Mouse (Mus musculus): ENCODE measurements around the gene Akap12.
A peak's percentile ranks its signal among the peaks of the same experiment; 100 is the strongest.

The Akap12 gene

DNA sequence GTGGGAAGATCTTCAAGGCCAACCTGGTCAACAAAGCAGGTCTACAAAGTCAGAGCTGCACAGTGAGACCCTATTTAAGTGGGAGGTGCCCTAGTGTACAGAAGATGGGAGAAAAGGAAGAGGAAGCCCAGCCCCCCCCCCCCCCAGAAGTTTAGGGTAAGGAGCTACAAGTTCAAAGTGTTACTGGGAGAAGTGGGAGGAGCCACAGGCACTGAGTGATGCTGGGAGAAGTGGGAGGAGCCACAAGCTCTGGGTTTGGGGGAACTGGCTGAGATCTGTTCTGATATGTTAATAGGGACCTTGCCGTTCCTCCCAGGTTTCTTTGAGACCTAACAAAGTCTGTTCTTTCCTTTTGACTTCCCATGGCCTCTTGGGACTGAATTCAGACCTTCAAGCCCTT lies 18.6 kb downstream of the Akap12 start:
- no peak for DNase-seq (ENCODE audit: low spot score in 2 of 2)

DNA sequence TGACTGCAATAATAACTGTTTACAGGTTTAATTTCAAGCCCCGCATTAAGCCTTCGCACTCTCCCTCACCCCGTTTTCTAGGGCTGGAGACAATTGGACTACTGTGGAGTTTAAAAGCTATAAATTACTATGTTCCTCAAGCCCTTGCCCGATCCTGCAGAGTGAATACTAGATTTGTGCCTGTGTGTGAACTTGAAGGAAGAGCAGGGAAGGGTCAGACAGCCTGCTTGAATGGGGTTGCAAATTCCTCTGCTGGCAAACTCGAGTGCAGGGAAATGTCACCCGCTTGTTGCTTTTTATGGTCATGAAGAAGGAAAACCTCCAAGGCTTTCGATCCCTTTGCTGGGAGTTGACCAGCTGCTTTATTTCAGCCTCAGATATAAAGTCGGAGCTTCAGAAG lies 19.6 kb downstream of the Akap12 start:
- DNase-seq (ENCODE audit: low spot score in 2 of 2): no peak

DNA sequence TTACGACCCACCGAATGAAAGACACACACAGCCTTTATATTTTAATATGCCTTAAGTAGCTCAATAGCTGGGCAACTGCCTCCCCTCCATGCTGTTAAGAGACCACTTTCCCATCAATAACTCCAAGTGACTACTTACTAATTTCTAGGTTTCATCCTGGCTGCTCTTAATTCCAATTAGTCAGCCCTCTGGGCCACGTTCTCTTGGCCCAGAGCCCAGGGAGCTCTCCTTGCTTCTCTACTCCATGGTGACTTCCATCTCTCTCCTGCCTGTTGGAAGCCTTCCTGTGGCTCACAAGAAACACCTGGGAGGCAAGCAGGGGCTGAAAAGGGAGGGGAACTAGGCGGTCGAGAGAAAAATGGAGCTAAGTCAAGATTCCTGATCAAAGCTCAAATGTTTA lies 23.0 kb downstream of the Akap12 start:
- no peak for DNase-seq (ENCODE audit: low spot score in 2 of 2)

DNA sequence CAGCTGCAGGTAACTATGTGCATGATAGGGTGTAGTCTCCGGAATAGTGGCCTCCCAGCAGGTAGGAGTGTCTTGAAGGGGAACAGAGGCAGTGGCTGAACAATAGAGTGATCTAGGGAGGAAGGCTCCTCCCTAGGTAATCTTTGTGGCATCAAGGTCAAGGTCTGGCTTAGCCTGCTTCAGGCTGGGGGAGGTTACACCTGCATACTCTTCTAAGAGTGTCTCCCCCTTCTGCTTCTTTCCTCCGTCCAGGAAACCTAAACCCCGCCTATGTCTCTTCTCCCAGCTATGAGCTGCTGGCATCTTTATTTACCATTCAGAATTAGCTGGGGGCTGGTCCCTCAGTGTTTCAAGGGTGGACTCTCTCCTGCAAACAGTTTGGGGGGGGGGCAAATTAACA lies 23.5 kb downstream of the Akap12 start:
- DNase-seq (ENCODE audit: low spot score in 2 of 2): no peak

DNA sequence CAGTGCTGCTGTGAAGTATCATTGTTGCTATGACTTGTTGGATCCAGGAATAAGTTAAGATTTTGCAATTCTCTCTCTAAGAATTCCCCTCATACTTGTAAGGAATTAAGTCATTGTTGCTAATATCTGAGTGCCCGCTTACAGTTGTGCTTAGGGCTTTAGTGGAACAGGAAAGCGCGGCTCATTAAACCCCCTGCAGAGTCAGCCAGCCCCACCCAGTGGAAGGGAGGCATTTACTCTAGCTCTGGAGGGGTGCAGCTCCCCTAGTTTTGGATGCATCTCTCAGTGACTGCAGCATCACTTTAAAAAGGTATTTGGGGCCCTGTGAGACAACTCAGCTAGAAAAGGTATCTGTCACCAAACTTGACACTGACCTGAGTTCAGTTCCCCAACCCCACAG lies 24.0 kb downstream of the Akap12 start:
- DNase-seq (ENCODE audit: low spot score in 2 of 2): no peak

DNA sequence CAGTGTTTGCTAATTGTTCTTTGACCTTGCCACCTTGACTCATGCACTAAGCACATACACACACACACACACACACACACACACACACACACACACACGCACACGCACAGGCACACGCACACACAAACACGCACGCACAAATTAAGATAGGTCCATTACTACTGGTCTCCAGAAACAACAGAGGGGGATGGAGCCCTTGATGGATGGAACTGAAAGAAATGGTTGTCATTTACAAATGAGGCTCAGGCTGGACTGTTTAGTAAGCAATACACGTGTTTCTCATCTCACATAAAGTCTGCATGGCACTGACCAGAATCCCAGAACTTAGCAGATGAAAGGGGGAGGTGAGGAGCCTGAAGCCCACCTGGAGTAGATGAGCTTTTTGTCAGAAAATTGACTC lies 24.4 kb downstream of the Akap12 start:
- no peak for DNase-seq (ENCODE audit: low spot score in 2 of 2)

DNA sequence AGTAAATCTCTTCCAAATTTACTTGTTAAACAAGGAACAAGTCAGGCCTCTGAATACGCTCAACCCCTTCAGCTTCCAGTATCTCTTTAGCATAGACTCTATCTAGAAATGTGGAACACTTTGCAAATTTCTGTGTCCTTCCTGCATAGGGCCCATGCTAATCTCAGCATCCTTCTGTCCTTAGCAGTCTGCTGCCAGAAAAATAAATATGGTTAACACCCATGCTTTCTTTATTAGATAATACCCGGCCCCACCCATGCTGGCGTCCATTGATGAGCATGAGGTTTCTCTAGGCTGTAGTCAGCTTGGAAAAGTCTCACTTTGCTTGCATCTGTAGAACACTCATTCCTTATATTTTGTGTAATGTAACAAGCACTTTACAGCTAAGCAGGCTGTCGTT lies 27.2 kb downstream of the Akap12 start:
- DNase-seq (ENCODE audit: low spot score in 2 of 2): no peak

DNA sequence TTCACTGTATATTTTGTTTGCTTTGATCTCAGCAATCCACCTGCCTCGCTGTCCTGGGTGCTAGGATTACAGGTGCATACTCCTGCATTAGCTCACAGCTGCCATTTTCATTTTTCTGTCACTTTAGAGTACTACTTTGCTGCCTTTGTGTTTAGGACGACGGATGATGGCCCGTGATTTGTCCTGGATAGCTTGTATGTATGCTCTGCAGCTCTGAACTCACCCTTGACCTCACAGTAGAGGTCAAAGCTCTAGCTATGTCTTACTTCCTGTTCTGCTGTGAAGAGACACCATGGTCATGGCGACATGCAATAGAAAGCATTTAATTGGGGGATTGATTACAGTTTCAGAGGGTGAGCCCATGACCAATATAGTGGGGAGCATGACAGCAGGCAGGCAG lies 37.4 kb downstream of the Akap12 start:
- DNase-seq (ENCODE audit: low spot score in 2 of 2): no peak

DNA sequence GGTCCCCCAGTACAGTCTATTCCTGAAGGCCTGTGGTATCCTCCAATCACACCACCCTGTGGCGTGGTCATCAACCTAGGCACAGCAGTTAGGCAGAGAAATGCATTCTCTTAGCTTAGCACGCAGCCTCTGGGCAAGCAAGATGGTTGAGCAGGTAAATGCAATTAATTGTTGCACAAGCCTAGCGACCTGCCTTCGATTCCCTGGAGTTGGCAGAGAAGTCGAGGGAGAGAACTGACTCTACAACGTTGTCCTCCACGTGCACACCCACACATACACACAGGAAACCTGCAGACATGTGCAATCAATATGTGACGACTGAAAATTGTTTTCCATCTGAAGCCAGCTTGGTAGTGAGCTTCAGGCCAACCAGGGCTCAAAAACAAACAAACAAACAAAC lies 57.7 kb downstream of the Akap12 start:
- DNase-seq (ENCODE audit: low spot score in 2 of 2): no peak

DNA sequence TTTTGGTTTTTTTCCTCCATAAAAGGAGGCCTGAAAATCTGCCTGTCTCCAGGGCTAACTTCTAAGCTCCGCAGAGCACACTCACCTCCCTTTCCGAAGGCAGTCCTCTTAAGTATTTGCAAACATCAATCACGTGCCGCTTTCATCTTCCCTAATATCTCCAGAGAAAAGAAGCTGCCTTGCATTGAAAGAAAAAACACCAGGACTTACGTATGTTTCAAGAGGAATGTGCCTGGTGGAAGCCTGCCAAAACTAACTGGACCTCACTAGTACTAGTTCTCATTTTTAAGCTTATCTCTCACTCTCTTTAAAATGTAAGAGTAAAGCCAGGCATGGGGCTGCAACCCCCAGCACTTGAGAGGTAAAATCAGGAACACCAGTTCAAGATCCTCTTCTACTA lies 59.4 kb downstream of the Akap12 start:
- DNase-seq (ENCODE audit: low spot score in 2 of 2): no peak

DNA sequence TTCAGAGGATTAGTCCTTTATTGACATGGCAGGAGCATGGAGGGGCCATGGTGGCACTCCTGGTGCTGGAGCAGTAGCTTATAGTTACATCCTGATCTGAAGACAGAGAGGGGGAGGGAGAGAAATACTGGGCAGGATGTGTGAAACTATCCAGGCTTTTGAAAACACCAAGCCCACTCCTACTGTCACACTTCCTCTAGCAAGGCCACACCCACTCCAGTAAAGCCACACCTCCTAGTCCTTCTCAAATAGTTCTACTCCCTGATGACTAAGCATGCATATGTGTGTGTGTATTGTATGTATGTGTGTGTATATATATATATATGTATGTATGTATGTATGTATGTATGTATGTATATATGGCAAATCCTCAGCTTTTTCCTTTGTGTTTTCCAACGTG lies 61.5 kb downstream of the Akap12 start:
- DNase-seq (ENCODE audit: low spot score in 2 of 2): no peak

DNA sequence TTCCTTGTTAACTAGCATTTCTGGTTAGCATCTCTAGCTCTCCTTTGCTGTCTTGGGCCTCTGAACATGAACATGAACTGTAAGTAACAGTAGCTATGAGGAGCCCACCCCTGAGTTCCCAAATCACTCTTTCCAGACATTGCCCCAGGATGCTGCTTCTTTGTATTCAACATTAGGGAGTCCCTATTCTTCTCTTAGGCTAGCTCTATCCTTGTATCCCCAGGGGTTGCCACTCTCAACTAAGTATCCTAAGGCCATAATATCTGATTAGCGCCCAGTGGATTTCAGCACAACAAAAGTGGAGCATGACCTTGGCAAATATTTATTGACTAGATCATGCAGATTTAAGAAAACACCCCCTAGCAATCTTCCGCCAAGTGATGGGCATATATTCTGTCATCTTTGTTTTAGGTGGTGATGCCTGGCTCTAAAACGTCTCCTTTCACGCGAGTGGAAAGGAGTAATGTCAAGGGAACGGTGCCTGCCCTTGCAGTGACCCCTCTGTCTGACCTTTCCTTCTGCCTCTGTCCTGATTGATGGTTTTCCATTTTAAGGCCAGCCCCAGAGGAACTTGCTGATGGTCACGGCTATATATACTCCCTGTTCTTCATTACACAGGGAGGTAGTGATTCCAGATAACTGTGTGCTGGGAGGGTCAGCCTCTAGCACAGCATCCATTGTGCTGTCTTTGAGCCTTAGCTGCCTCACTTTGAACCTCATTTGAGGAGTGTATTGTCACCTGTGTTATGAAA lies 66.2 kb downstream of the Akap12 start:
- no peak for DNase-seq (ENCODE audit: low spot score in 2 of 2)

DNA sequence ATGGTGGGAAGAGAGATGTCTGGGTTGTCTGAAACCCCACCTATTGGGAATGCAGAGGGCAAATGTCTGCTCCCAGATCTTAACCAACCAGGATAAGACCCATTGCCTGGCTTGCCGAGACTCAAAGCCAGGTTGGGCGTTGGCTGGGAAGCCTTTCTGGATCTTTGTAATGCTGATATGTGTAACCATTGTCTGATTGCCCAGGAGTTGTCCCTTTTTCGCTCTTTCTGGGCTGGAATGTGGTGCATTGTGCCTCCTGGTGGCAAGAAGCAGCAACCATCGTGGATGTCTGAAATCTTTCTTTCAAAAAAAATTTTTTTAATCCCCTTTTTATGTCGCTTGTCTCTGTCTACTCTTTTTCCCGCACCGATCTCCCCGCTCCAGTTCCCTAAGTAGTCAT lies 67.1 kb downstream of the Akap12 start:
- DNase-seq (ENCODE audit: low spot score in 2 of 2): peak in 1 of 2 experiments; percentile 58

DNA sequence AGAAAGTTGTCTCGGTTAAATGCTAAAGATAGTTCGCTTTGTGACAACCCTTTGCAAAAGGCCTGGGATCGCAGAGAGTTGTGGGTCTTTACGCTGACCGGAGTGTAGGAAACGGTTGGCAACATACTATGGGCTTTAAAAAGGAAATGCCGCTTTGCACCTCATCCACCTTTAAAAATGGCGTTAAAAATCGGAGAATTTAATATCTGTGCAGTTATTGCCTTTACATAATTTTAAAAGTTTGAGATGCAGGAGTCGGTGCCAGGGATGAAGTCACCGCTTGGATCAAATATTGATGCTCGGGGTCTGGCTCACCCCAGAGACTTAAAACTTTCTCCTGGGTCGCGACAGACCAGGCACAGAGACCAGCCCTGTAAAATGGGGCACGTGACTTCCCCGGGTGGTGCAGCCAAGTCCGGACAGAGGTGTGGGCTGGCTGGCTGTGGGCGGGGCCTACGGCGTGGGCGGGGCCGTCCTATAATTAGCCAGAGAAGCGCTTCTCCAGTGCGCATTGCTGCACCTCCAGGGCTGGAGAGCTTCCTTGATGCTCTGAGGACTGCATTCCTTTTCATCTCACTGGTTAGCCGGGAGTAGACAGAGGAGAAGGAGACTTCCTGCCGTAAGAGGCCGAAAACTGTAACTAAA lies 68.0 kb downstream of the Akap12 start:
- DNase-seq (ENCODE audit: low spot score in 2 of 2): peak; percentile 27 to 46

DNA sequence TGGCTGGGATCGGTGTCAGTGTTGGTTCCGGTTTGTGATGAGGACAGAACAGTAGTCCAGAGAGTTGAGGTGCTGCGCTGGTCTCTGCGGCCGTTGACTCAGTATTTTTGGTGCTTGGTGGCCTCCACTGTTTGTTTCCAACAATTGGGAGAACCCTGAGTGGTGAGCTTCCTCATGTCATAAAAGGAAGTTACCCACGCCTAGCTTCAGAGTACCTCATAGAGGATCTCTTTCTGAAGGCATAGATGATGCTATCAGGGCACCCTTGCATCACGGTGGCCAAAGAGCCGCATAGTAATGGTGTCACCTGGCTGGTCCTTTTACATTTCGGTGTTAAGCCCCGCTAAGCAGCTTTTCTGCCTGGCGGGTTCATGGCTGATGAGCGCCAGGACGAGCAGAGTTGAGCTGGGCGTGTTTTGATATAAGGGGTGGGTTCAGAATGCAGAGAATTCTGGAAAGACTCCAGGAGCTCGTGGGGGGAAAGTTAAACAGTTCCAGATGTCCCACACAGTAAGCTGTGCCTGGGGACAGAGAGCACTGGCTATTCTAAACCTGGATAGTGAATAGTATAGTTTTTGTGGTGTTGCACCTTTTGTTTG lies 72.8 kb downstream of the Akap12 start:
- DNase-seq (ENCODE audit: low spot score in 2 of 2): no peak

DNA sequence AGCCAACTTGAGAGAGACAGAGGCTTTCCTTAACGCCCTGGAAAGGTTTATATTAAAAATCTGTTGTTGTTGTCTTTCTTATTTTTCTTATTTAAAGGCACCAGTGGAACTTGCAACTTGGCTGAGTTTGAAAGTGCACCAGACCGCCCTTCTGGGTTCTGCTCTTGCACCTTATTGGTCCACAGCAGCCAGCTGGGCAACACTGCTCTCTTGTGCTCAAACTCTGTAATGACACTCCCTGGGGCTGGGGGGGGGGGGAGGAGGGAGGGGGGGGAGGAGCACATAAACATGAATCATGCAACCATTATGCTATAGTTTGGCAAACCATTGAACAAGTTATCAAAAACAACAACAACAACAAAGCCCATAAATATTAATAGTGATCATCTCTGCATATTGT lies 75.2 kb downstream of the Akap12 start:
- DNase-seq (ENCODE audit: low spot score in 2 of 2): peak in 1 of 2 experiments; percentile 32

DNA sequence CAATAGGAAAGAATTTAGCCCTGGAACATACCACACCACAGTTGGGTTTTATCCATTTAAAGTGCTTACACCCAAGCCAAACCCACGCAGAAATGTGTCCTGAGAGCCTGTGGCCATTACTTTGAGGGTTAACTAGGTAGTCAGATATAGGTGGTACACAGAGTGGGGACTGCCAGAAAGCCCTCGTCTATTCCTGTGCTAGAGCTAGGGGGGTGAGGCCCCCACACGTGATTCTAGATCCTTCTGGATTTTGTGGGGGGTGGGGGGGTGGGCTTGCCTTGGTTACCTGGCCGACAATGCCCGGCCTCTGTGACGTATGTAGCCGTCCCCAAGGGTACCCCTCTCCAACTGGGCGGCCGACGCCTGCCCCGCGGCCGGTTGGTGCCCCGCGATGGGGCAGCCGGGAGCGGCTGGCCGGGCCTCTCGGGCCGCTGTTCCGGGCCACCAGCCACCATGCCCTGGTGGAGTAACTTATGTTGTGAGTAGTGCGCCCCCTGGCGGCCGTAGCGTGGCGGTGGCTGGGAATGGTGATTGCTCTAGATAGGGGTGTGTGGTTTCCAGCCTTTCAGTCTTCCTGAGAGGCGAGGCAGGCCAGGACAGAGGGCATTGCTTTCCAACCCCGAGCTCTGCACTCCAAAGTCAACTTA lies 80.4 kb downstream of the Akap12 start:
- peak; percentile 81 to 89 for DNase-seq (ENCODE audit: low spot score in 2 of 2)

DNA sequence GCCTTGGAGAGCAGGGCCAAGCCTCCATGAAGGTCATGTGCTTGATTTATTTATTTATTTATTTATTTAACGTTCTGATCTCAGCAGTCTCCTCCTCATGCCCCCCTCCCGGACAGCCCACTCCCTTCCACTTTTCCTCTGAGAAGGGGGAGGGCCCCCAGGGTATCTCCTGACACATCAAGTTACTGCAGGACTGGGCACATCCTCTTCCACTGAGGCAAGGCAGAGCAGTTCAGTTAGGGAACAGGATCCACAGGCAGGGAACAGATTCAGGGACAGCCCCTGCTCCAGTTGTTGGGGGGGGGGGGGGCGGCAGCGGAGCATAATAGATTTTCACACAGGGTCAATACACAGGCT lies 80.9 kb downstream of the Akap12 start:
- no peak for DNase-seq (ENCODE audit: low spot score in 2 of 2)

DNA sequence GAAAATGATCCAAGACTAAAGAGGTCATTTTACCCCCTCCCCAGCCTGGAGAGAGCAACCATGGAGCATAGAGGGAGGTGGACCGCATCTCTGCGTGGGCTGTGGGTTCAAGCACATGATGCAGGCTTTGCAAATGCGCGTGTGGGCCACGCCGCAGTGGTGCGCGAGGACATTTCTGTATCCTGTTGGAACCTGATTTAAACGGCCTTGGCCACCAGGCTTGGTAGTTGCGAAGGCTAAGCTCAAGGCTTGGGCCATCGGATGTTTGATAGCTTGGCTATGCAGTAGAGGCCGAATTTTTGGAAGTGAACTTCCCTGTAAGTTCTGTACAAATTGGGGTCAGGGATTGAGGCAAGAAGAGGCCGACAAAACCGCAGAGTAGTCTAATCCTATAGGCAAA lies 81.4 kb downstream of the Akap12 start:
- DNase-seq (ENCODE audit: low spot score in 2 of 2): no peak

DNA sequence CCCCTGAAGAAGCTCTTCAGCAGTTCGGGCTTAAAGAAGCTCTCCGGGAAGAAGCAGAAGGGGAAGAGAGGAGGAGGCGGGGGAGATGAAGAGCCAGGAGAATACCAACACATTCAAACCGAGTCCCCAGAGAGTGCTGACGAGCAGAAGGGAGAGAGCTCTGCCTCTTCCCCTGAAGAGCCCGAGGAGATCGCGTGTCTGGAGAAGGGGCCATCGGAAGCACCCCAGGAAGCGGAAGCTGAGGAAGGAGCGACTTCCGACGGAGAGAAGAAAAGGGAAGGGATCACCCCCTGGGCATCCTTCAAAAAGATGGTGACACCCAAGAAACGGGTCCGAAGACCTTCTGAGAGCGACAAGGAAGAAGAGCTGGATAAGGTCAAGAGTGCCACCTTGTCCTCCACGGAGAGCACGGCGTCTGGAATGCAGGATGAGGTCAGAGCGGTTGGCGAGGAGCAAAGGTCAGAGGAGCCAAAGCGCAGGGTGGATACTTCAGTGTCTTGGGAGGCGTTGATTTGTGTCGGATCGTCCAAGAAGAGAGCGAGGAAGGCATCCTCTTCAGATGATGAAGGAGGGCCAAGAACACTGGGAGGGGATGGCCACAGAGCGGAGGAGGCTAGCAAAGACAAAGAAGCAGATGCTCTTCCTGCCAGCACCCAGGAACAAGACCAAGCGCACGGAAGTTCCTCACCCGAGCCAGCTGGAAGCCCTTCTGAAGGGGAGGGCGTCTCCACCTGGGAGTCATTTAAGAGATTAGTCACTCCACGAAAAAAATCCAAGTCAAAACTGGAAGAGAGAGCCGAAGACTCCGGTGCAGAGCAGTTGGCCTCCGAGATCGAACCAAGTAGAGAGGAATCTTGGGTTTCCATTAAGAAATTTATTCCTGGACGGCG lies 88.4 kb downstream of the Akap12 start:
- no peak for DNase-seq (ENCODE audit: low spot score in 2 of 2)

DNA sequence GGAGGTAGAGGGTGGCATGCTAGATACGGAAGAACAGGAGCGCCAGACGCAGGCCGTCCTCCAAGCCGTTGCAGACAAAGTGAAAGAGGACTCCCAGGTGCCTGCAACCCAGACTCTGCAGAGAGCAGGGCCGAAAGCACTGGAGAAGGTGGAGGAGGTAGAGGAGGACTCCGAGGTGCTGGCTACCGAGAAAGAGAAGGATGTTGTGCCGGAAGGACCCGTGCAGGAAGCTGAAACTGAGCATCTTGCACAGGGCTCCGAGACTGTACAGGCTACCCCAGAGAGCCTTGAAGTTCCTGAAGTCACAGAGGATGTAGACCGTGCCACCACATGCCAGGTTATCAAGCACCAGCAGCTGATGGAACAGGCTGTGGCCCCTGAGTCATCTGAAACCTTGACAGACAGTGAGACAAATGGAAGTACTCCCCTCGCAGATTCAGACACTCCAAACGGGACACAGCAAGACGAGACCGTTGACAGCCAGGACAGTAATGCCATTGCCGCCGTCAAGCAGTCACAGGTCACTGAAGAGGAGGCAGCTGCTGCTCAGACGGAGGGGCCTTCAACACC lies 89.8 kb downstream of the Akap12 start:
- no peak for DNase-seq (ENCODE audit: low spot score in 2 of 2)

DNA sequence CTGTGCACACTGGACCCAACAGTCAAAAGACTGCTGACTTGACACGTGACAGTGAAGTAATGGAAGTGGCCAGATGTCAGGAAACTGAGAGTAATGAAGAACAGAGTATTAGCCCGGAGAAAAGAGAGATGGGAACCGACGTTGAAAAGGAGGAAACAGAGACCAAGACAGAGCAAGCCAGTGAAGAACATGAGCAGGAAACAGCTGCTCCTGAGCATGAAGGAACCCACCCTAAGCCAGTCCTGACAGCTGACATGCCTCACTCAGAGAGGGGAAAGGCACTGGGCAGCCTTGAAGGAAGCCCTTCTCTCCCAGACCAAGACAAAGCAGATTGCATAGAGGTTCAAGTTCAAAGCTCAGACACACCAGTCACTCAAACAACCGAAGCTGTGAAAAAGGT lies 90.5 kb downstream of the Akap12 start:
- no peak for DNase-seq (ENCODE audit: low spot score in 2 of 2)

Data from cerebellum, postnatal 4 days (tissue).